Mouse (Mus musculus) forebrain, embryonic 10.5 days (tissue): ENCODE measurements at regions not wholly inside any gene's neighbourhood (a gene's known extent, or its start where the extent isn't known, plus 50 kb on each side); places are given as distances from the start of the nearest gene placed in this dataset.

Experiments used
- DNase-seq: peaks from one replicate; pipeline ENCODE4 v3.0.0-alpha.2; 2017; ENCODE audit warnings: low spot score; ENCODE audit errors: extremely low spot score
- H3K27ac ChIP-seq: fragments of 300-500 bp; sonication (generic); 2 replicates; pipeline ENCODE4 v1.5.1; 2016; ENCODE audit warnings: mild to moderate bottlenecking
- H3K27me3 ChIP-seq: fragments of 300-500 bp; sonication (generic); 2 replicates; pipeline ENCODE4 v1.6.1; 2016; ENCODE audit warnings: mild to moderate bottlenecking; ENCODE audit not compliant: poor library complexity, severe bottlenecking
- H3K36me3 ChIP-seq: fragments of 300-500 bp; sonication (generic); replicated peaks from 2 replicates; pipeline ENCODE4 v1.6.1; 2016; ENCODE audit warnings: mild to moderate bottlenecking, moderate library complexity
- H3K4me1 ChIP-seq: fragments of 300-500 bp; sonication (generic); 2 replicates; pipeline ENCODE4 v1.6.1; 2016
- H3K4me3 ChIP-seq: fragments of 300-500 bp; sonication (generic); 2 replicates; pipeline ENCODE4 v1.5.1; 2016; ENCODE audit warnings: mild to moderate bottlenecking, moderate library complexity
- H3K9me3 ChIP-seq: fragments of 300-500 bp; sonication (generic); 2 replicates; pipeline ENCODE4 v1.6.1; 2016; ENCODE audit warnings: mild to moderate bottlenecking, moderate library complexity
- WGBS: fragments of 180-500 bp; shearing (Covaris S2); methylation state at CpG from one replicate; pipeline ENCODE4 v1.1.7; 2016; 5-methylcytosine and 5-hydroxymethylcytosine counted together

DNA sequence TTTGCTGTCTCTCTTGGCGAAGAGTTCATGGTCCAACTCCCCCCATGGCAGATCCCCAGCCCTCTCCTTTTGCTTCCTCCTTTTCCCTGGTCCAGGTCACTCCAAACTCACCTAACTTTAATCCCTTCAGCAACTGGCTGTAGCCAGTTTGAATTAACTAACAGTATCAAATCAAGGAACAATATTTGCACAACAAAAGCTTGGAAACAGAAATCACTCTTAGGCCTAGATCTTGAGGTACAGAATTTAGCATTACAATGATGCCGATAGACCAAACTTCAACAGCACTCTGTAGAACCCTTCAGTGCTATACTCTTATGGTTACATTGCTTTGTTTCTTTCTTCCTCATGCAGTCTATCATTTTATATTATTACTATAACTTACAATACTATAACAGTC is 472.8 kb upstream of the Robo1 start:
- no peaks in the 10 kb centered on the region for H3K9me3 ChIP-seq
- H3K36me3 ChIP-seq, result no peaks in the 10 kb centered on the region
- H3K27ac ChIP-seq, result no peak overlapping the region
- no peak for DNase-seq
- no peaks in the 10 kb centered on the region for H3K27me3 ChIP-seq
- 82% methylated on average over 2 of the region's 2 CpGs for WGBS
- no peaks in the 10 kb centered on the region for H3K4me1 ChIP-seq
- no peak overlapping the region for H3K4me3 ChIP-seq

DNA sequence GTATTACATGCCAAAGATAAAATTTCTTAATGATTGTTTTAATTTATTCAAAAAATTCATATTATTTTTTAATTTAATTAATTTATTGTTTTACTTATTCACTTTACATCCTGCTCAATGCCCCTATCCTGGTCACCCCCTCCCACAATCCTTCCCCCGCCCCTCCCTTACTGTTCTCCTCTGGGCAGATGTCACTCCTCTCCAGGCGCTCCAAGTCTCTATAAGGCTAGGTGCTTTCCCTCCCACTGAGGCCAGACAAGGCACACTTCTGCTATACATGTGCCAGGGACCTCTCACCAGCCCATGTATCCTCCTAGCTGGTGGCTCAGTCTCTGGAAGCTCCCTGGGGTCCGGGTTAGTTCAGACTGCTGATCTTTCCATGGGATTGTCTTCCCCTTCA is 458.0 kb upstream of the Robo1 start:
- Histone ChIP-seq H3K4me3 (no peak overlapping the region), H3K36me3 (no peaks in the 10 kb centered on the region), H3K27ac (no peak overlapping the region), H3K9me3 (no peaks in the 10 kb centered on the region), H3K4me1 (peaks cover 8% of the 10 kb centered on the region), H3K27me3 (no peaks in the 10 kb centered on the region)
- WGBS, result 88% methylated on average over 3 of the region's 3 CpGs
- DNase-seq, result no peak

DNA sequence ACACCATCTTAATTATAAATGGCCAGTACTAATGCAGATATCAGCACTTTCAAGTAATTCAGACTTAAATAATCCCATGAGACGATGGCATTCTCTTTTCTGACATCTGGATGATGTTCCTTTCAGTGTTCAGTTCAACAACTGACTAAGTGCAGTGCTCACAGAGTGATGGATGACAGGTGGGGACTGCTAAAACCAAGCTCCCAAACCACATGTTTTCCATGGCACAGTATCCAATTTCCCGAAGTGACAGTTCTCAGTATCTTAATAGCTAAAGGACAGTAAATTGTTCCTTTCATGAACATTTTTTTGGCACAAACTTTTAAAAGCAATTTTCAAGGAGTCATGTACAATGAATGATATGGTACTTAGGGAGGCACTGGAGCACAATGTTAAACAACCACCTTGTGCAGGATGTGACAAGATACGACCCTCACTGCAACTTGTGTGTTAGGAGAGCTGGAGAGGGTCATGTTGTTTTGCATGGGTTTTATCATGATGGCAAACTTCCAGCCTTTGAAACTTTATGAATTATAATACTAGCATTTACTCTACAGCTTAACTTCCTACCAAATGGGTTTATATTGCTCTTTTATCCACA is 456.4 kb upstream of the Robo1 start:
- Histone ChIP-seq H3K9me3 (no peaks in the 10 kb centered on the region), H3K4me1 (no peaks in the 10 kb centered on the region), H3K27me3 (no peaks in the 10 kb centered on the region), H3K36me3 (no peaks in the 10 kb centered on the region), H3K4me3 (no peak overlapping the region), H3K27ac (no peak overlapping the region)
- WGBS, result 89% methylated on average over 3 of the region's 3 CpGs
- no peak for DNase-seq

DNA sequence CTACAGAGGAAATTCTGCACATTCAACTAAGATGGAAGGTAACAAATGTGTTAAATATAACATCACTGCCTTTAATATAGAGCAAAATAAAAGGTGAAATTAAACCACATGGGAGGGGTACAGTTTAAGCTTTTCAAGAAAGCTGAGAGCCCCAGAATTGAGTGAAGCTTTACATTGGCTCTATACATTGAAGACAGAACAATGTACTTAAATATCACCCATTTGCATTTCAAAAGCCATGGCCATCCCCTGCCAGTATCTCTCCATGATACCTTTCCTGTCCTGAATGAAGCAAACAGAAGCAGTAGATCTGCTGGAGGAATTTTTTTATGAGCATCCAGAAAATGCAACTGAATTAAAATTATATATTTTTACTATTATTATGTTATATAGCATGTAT is 450.2 kb upstream of the Robo1 start:
- Histone ChIP-seq H3K27ac (no peak overlapping the region), H3K9me3 (no peaks in the 10 kb centered on the region), H3K36me3 (no peaks in the 10 kb centered on the region), H3K27me3 (no peaks in the 10 kb centered on the region), H3K4me3 (no peak overlapping the region), H3K4me1 (no peaks in the 10 kb centered on the region)
- no peak for DNase-seq

GRCm38 (mm10) chr16:71860205-71860604 is 447.9 kb upstream of the Robo1 start:
- 89% methylated on average over 2 of the region's 2 CpGs for WGBS
- Histone ChIP-seq H3K27ac (no peak overlapping the region), H3K9me3 (no peaks in the 10 kb centered on the region), H3K36me3 (no peaks in the 10 kb centered on the region), H3K27me3 (no peaks in the 10 kb centered on the region), H3K4me3 (no peak overlapping the region), H3K4me1 (no peaks in the 10 kb centered on the region)
- no peak for DNase-seq

DNA sequence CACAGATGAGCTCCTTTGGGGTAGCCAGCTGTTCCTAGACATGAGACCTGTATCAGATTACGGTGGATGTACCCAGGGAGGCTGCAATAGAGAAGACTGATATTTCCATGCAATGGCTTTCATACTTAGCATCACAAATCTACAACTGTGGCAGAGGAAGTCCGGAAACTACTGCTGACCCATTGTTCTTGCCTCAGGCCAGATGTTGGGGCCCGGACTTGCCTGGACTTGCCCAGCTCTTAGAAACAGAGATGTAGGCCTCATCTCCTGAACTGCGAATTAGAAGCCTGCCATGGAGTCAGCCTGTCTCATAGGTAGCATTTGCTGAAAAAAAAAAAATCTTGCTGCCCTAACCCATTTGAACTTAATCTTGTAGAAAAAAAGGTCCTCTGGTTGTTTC is 422.4 kb upstream of the Robo1 start:
- peaks cover 6% of the 10 kb centered on the region; the same call in 1 of the 2 replicates for H3K4me1 ChIP-seq
- no peak overlapping the region for H3K27ac ChIP-seq
- H3K27me3 ChIP-seq, result no peaks in the 10 kb centered on the region
- H3K36me3 ChIP-seq, result no peaks in the 10 kb centered on the region
- H3K9me3 ChIP-seq, result no peaks in the 10 kb centered on the region
- DNase-seq, result no peak
- no peak overlapping the region for H3K4me3 ChIP-seq
- 79% methylated on average over 4 of the region's 4 CpGs for WGBS

DNA sequence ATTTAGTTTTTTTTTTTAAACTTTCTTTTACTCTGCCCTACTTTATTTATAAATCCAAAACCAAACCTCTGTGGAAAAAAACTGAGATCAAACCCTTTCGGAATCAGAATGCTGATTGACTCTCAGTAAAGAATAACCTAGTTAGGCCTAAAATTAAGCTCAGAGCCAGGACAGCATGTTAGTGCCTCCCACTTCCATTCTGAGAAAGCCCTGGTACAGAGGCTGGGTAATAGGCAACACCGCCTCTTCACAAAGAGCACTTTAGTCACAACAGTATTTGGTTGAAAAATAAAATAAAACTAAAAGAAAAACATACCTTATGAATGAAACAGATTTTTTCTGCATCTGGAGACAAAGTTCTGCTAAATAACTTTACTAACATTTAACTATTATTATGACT is 418.4 kb upstream of the Robo1 start:
- DNase-seq, result no peak
- Histone ChIP-seq H3K36me3 (no peaks in the 10 kb centered on the region), H3K4me1 (peaks cover 6% of the 10 kb centered on the region; the same call in 1 of the 2 replicates), H3K4me3 (no peak overlapping the region), H3K27ac (no peak overlapping the region), H3K27me3 (no peaks in the 10 kb centered on the region), H3K9me3 (no peaks in the 10 kb centered on the region)
- 86% methylated on average over 2 of the region's 2 CpGs for WGBS

DNA sequence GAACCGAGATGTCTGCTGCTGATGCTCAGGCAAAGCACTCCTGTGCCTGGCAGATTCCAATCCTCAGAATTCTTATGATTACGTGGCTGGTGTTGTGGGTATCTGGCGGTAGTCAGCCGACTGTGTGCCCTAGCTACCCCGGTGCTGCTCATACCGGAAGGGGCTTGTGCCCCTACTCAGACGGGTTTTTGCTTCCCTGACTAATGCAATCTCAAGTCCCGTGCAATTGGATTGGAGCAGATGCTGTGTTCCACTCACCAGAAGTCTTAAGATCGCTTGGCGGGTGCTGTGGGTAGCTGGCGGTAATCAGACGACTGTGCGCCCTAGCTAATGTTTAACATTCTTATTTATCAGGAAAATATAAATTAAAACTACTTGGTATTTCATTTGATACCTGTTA is 385.0 kb upstream of the Robo1 start:
- Histone ChIP-seq H3K27me3 (no peaks in the 10 kb centered on the region), H3K4me3 (no peak overlapping the region), H3K4me1 (no peaks in the 10 kb centered on the region), H3K36me3 (no peaks in the 10 kb centered on the region), H3K27ac (no peak overlapping the region), H3K9me3 (no peaks in the 10 kb centered on the region)
- no peak for DNase-seq
- 96% methylated on average over 13 of the region's 13 CpGs for WGBS

DNA sequence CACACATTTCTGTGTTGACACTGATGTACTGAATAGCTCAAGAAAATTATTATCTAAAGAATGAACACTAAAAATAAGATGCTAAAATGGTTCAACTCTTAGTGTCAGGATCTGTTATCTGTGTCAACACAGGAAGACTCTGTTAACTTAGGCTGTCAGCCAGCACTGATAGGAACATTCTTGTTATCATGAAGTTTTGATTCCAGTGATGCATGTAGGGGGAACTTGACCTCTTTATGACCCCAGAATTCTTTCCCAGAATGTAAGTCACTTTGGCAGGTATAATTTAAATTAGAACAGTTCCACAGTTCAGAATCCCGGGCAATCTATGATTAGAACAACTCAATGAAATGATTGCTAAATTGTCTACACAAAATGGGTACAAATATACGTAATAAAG is 363.9 kb upstream of the Robo1 start:
- Histone ChIP-seq H3K27me3 (no peaks in the 10 kb centered on the region), H3K4me1 (no peaks in the 10 kb centered on the region), H3K9me3 (no peaks in the 10 kb centered on the region), H3K4me3 (no peak overlapping the region), H3K27ac (no peak overlapping the region), H3K36me3 (no peaks in the 10 kb centered on the region)
- DNase-seq, result no peak
- 88% methylated on average over 2 of the region's 2 CpGs for WGBS

GRCm38 (mm10) chr16:71944846-71945245 is 363.3 kb upstream of the Robo1 start:
- Histone ChIP-seq H3K27ac (no peak overlapping the region), H3K9me3 (no peaks in the 10 kb centered on the region), H3K4me1 (no peaks in the 10 kb centered on the region), H3K27me3 (no peaks in the 10 kb centered on the region), H3K4me3 (no peak overlapping the region), H3K36me3 (no peaks in the 10 kb centered on the region)
- WGBS, result 92% methylated on average over 2 of the region's 2 CpGs
- no peak for DNase-seq

DNA sequence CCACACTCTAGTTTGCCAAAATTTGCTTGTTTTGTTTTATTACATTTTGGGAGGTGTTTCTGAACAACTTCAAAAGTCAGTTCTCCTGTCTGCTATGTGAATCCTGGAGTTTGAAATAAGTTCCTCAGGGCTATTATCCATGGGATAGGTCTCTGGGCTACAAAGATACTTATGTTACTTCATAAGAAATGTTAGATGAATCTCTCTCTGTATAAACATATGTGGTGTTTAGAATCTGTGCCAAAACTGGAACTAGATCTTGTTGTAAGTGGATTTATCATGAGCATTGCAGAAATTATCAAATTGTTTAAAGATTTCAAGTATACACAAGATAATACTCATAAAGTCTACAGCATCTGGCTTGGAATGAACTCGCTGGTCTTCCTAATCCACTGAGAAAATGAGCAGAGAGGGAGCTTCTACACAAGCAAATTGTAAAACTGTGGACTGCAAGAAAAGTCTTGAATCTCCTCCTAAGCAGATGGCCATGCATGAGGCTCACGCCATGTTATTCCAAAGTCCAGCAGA is 355.2 kb upstream of the Robo1 start:
- Histone ChIP-seq H3K36me3 (no peaks in the 10 kb centered on the region), H3K4me1 (no peaks in the 10 kb centered on the region), H3K27ac (no peak overlapping the region), H3K27me3 (no peaks in the 10 kb centered on the region), H3K4me3 (no peak overlapping the region), H3K9me3 (no peaks in the 10 kb centered on the region)
- DNase-seq, result no peak
- 96% methylated on average over 2 of the region's 2 CpGs for WGBS

DNA sequence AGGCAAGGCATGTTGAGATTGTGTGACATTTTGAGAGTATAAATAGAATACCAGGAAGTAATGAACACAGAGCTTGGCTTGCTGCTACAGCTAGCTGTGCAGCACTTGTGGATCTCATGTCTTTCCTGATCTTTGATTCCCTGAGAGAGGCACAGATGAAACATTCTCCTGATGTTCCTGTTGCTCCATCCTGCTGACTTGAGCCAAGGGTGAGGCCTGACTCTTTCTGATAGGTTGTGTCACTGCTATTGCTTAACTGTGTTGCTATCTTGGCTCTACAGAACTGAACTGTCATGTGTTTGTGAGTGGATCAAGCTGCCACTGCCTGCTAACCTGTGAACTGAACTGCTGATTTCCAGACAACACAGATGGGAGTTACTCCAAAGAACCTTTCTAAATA is 344.5 kb upstream of the Robo1 start:
- H3K9me3 ChIP-seq, result no peaks in the 10 kb centered on the region
- H3K36me3 ChIP-seq, result no peaks in the 10 kb centered on the region
- H3K4me3 ChIP-seq, result no peak overlapping the region
- no peak overlapping the region for H3K27ac ChIP-seq
- H3K27me3 ChIP-seq, result no peaks in the 10 kb centered on the region
- no peaks in the 10 kb centered on the region for H3K4me1 ChIP-seq
- DNase-seq, result no peak

GRCm38 (mm10) chr16:71973811-71974210 is 334.3 kb upstream of the Robo1 start:
- Histone ChIP-seq H3K27me3 (no peaks in the 10 kb centered on the region), H3K27ac (no peak overlapping the region), H3K4me3 (no peak overlapping the region), H3K4me1 (no peaks in the 10 kb centered on the region), H3K36me3 (no peaks in the 10 kb centered on the region), H3K9me3 (no peaks in the 10 kb centered on the region)
- no peak for DNase-seq
- WGBS, result 85% methylated on average over 2 of the region's 2 CpGs
